Mouse (Mus musculus) liver, embryonic 11.5 days (tissue): ENCODE measurements at regions not wholly inside any gene's neighbourhood (a gene's known extent, or its start where the extent isn't known, plus 50 kb on each side); places are given as distances from the start of the nearest gene placed in this dataset. TPM values are rescaled to one million over a fixed set of nuclear protein-coding genes. Genes with fewer than 3 reads are reported as not detected.

ENCODE experiments used
- ATAC-seq: fragments of 200-750 bp; cut with Nextera tagmentation; replicated peaks from 2 replicates; pipeline ENCODE4 v1.8.0; 2017; ENCODE audit warnings: moderate number of reproducible peaks, mild to moderate bottlenecking, moderate TSS enrichment, moderate library complexity; ENCODE audit not compliant: low FRiP score
- DNase-seq: peaks from one replicate; pipeline ENCODE4 v3.0.0-alpha.2; 2017; ENCODE audit warnings: low spot score
- H3K27ac ChIP-seq: fragments of 300-500 bp; sonication (generic); 2 replicates; pipeline ENCODE4 v1.5.1; 2014; ENCODE audit warnings: mild to moderate bottlenecking, low read depth, low read length, control low read depth
- H3K27me3 ChIP-seq: fragments of 300-500 bp; sonication (generic); replicated peaks from 2 replicates; pipeline ENCODE4 v1.6.1; 2014; ENCODE audit warnings: low read length, mixed read lengths; ENCODE audit not compliant: control insufficient read depth, insufficient read depth
- H3K36me3 ChIP-seq: fragments of 300-500 bp; sonication (generic); 2 replicates; pipeline ENCODE4 v1.6.1; 2014; ENCODE audit warnings: mild to moderate bottlenecking, low read length, moderate library complexity, mixed read lengths; ENCODE audit not compliant: control insufficient read depth, insufficient read depth
- H3K4me1 ChIP-seq: fragments of 300-500 bp; sonication (generic); replicated peaks from 2 replicates; pipeline ENCODE4 v1.6.1; 2014; ENCODE audit warnings: low read length, mixed read lengths; ENCODE audit not compliant: control insufficient read depth, insufficient read depth
- H3K4me2 ChIP-seq: fragments of 300-500 bp; sonication (generic); 2 replicates; pipeline ENCODE4 v1.6.1; 2014; ENCODE audit warnings: mild to moderate bottlenecking, control low read depth, moderate library complexity
- H3K4me3 ChIP-seq: fragments of 300-500 bp; sonication (generic); 2 replicates; pipeline ENCODE4 v1.5.1; 2014; ENCODE audit warnings: low read depth, low read length, control low read depth
- H3K9ac ChIP-seq: fragments of 300-500 bp; sonication (generic); 2 replicates; pipeline ENCODE4 v1.6.1; 2014; ENCODE audit warnings: low read depth, low read length, control low read depth
- H3K9me3 ChIP-seq: fragments of 300-500 bp; sonication (generic); 2 replicates; pipeline ENCODE4 v1.6.1; 2016; ENCODE audit warnings: low read length, inconsistent platforms, mixed read lengths; ENCODE audit not compliant: control insufficient read depth
- WGBS: fragments of 180-500 bp; shearing (Covaris S2); extraction: QIAGEN DNeasy Blood & Tissue Kit; methylation state at CpG from one replicate; pipeline ENCODE4 v1.1.7; 2014; 5-methylcytosine and 5-hydroxymethylcytosine counted together
- microRNA-seq: library from miRNA; unstranded; fragments of <30 nt; microRNA quantifications from one replicate; pipeline ENCODE4, GENCODE M21; 2017; ENCODE audit warnings: borderline number of aligned reads

- no peaks in the 10 kb centered on the region for H3K9me3 ChIP-seq
- H3K4me1 ChIP-seq = no peaks in the 10 kb centered on the region
- 68% methylated on average over 6 of the region's 6 CpGs for WGBS
- ATAC-seq (no peak), DNase-seq (no peak)
- H3K4me3 ChIP-seq = no peak overlapping the region
- H3K36me3 ChIP-seq = no peaks in the 10 kb centered on the region
- H3K27me3 ChIP-seq = no peaks in the 10 kb centered on the region
- H3K9ac ChIP-seq = no peak overlapping the region
- H3K4me2 ChIP-seq = no peak overlapping the region
- H3K27ac ChIP-seq = no peak overlapping the region
Measured at GRCm38 (mm10) chr5:13007132-13007531, 118.1 kb upstream of the Sema3a start.

- Histone ChIP-seq H3K4me3 (no peak overlapping the region), H3K9ac (no peak overlapping the region), H3K27ac (no peak overlapping the region), H3K36me3 (no peaks in the 10 kb centered on the region), H3K4me2 (no peak overlapping the region), H3K4me1 (no peaks in the 10 kb centered on the region), H3K9me3 (no peaks in the 10 kb centered on the region), H3K27me3 (no peaks in the 10 kb centered on the region)
- 65% methylated on average over 3 of the region's 3 CpGs for WGBS
- ATAC-seq (no peak), DNase-seq (no peak)
Measured at GRCm38 (mm10) chr5:13022270-13022669, 102.9 kb upstream of the Sema3a start.

GRCm38 (mm10) chr5:13033332-13033731, 91.9 kb upstream of the Sema3a start:
- Histone ChIP-seq H3K36me3 (no peaks in the 10 kb centered on the region), H3K4me1 (no peaks in the 10 kb centered on the region), H3K27me3 (no peaks in the 10 kb centered on the region), H3K9me3 (no peaks in the 10 kb centered on the region), H3K9ac (no peak overlapping the region), H3K27ac (no peak overlapping the region), H3K4me2 (no peak overlapping the region), H3K4me3 (no peak overlapping the region)
- no peak for ATAC-seq
- WGBS = 69% methylated on average over 3 of the region's 3 CpGs
- DNase-seq = no peak

GRCm38 (mm10) chr5:13036127-13036526, 89.1 kb upstream of the Sema3a start:
- WGBS = 80% methylated on average over 2 of the region's 2 CpGs
- H3K4me3 ChIP-seq = no peak overlapping the region
- no peak overlapping the region for H3K27ac ChIP-seq
- DNase-seq (no peak), ATAC-seq (no peak)
- H3K27me3 ChIP-seq = no peaks in the 10 kb centered on the region
- H3K4me1 ChIP-seq = no peaks in the 10 kb centered on the region
- no peaks in the 10 kb centered on the region for H3K9me3 ChIP-seq
- H3K36me3 ChIP-seq = no peaks in the 10 kb centered on the region
- no peak overlapping the region for H3K4me2 ChIP-seq
- H3K9ac ChIP-seq = no peak overlapping the region

GRCm38 (mm10) chr5:13058883-13059423, 66.3 kb upstream of the Sema3a start:
- Histone ChIP-seq H3K9me3 (no peaks in the 10 kb centered on the region), H3K27me3 (no peaks in the 10 kb centered on the region), H3K4me3 (no peak overlapping the region), H3K9ac (no peak overlapping the region), H3K36me3 (no peaks in the 10 kb centered on the region), H3K4me2 (no peak overlapping the region), H3K4me1 (no peaks in the 10 kb centered on the region), H3K27ac (no peak overlapping the region)
- WGBS = 68% methylated on average over 2 of the region's 2 CpGs
- no peak for ATAC-seq
- no peak for DNase-seq

DNA sequence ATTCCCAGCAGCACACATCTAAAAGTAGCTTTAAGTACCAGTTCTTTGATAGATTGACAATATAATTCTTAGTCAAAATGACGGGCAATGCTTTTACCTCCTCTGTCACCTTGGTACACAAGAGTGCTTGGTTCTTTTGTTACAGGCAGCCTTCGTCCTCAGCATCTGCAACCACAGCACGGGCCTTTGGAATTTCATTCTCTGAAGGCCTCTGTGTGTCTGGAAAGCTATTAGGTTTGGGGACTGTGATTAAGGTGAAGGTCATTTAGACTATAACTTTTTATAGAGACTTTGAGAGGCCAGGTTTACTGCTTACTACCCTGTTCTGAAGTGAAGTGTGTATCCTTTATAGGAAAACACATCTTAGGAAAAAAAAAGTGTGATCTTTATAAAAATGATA, 58.3 kb upstream of the Sema3a start:
- no peak for ATAC-seq
- Histone ChIP-seq H3K36me3 (no peaks in the 10 kb centered on the region), H3K4me2 (no peak overlapping the region), H3K9ac (no peak overlapping the region), H3K4me3 (no peak overlapping the region), H3K9me3 (no peaks in the 10 kb centered on the region), H3K27ac (no peak overlapping the region), H3K27me3 (no peaks in the 10 kb centered on the region), H3K4me1 (no peaks in the 10 kb centered on the region)
- WGBS = 67% methylated on average over 3 of the region's 3 CpGs
- DNase-seq = no peak

Small RNA genes lying in the stretch of these regions (microRNA-seq; reads per million reads assigned to microRNA genes)
- not detected for gene Gm23243
